Comparison of ENCODE assay signal across 32 mouse cellular contexts in genomic region chr12:52904046-52904445, GRCm38 (mm10).
"Had no signal": no experiment of that assay in that cellular context is flagged by ENCODE, and none has a peak within 500 bp of the region (broad histone marks: within the 10 kb centered on the region; RNA-seq: fewer than 3 reads in every experiment).

No protein-coding gene starts in this region.

- H3K9ac ChIP-seq: limb, embryonic 12.5 days; limb, embryonic 13.5 days; limb, embryonic 15.5 days; liver, embryonic 12.5 days; liver, embryonic 13.5 days; liver, embryonic 14.5 days; liver, embryonic 15.5 days; liver, postnatal 0 days; lung, embryonic 14.5 days; lung, embryonic 15.5 days; midbrain, embryonic 12.5 days; midbrain, embryonic 13.5 days; midbrain, embryonic 15.5 days; neural tube, embryonic 12.5 days had no signal

- DNase-seq: left cerebral cortex, postnatal 4 days; liver; liver, embryonic 13.5 days; liver, postnatal 0 days; lung, adult 18-20 months; lung, adult 2 months; lung, embryonic 14.5 days; lung, postnatal 10 days; lung, postnatal 14 days; lung, postnatal 36 days; lung, postnatal 4 days; midbrain, embryonic 14.5 days had no signal

- H3K9me3 ChIP-seq: limb, embryonic 10.5 days; limb, embryonic 12.5 days; limb, embryonic 13.5 days; limb, embryonic 15.5 days; liver, embryonic 12.5 days; liver, embryonic 13.5 days; liver, embryonic 15.5 days; lung, embryonic 15.5 days; megakaryocyte, embryonic 14.5 days; midbrain, embryonic 10.5 days; midbrain, embryonic 12.5 days; midbrain, embryonic 13.5 days; midbrain, embryonic 15.5 days; neural tube, embryonic 12.5 days had no signal

- H3K4me1 ChIP-seq: limb, embryonic 12.5 days; limb, embryonic 13.5 days; limb, embryonic 15.5 days; liver, embryonic 12.5 days; liver, embryonic 13.5 days; liver, embryonic 15.5 days; lung, embryonic 15.5 days; neural tube, embryonic 12.5 days had no signal

- H3K4me3 ChIP-seq: limb, embryonic 10.5 days; limb, embryonic 12.5 days; limb, embryonic 13.5 days; limb, embryonic 15.5 days; liver, embryonic 12.5 days; liver, embryonic 13.5 days; liver, embryonic 15.5 days; lung, embryonic 15.5 days; megakaryocyte, embryonic 14.5 days; midbrain, embryonic 10.5 days; midbrain, embryonic 12.5 days; midbrain, embryonic 13.5 days; midbrain, embryonic 15.5 days; myocyte; neural tube, embryonic 12.5 days had no signal

- H3K36me3 ChIP-seq: limb, embryonic 10.5 days; limb, embryonic 12.5 days; limb, embryonic 13.5 days; limb, embryonic 15.5 days; liver, embryonic 12.5 days; liver, embryonic 13.5 days; liver, embryonic 15.5 days; lung, embryonic 15.5 days; midbrain, embryonic 10.5 days; midbrain, embryonic 12.5 days; midbrain, embryonic 13.5 days; midbrain, embryonic 15.5 days; neural tube, embryonic 12.5 days had no signal

- H3K4me2 ChIP-seq: limb, embryonic 12.5 days; limb, embryonic 13.5 days; limb, embryonic 15.5 days; liver, embryonic 11.5 days; liver, embryonic 12.5 days; liver, embryonic 13.5 days; liver, embryonic 15.5 days; lung, embryonic 14.5 days; lung, embryonic 15.5 days; midbrain, embryonic 11.5 days; midbrain, embryonic 12.5 days; midbrain, embryonic 13.5 days; midbrain, embryonic 15.5 days; neural tube, embryonic 12.5 days had no signal

- H3K27ac ChIP-seq: limb, embryonic 10.5 days; limb, embryonic 12.5 days; limb, embryonic 13.5 days; limb, embryonic 15.5 days; liver, embryonic 12.5 days; liver, embryonic 13.5 days; liver, embryonic 14.5 days; liver, embryonic 15.5 days; lung, embryonic 15.5 days; macrophage; midbrain, embryonic 10.5 days; midbrain, embryonic 12.5 days; midbrain, embryonic 13.5 days; midbrain, embryonic 15.5 days; neural tube, embryonic 12.5 days had no signal

- H3K27me3 ChIP-seq: limb, embryonic 12.5 days; limb, embryonic 15.5 days; liver, embryonic 12.5 days; liver, embryonic 13.5 days; liver, embryonic 15.5 days; lung, embryonic 15.5 days; megakaryocyte, embryonic 14.5 days; midbrain, embryonic 12.5 days; midbrain, embryonic 13.5 days; midbrain, embryonic 15.5 days; neural tube, embryonic 12.5 days had no signal

- ATAC-seq: liver, embryonic 12.5 days; liver, postnatal 0 days; lung, postnatal 0 days; midbrain, embryonic 13.5 days; midbrain, embryonic 15.5 days; midbrain, embryonic 16.5 days had no signal
